Mouse (Mus musculus): ENCODE measurements around the gene Dnah11.

DNA sequence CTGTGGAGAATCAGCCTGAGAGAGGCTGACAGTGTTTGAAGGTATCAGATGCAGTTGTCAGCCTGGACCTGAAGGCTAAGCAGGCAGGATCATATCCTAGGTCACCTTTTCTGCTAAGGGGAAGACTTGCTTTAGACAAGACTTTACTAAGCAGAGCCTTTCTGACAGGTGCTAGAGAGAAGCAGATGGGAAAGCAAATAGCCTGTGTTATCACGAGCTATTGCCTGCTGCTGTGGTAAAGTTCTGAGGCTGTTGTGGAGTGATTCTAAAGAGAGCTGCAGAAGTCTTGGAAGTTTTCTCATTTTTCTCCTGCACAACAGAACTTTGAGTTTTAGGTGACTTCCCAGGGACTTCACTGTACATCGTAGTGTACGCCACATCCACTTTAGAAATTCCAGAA is 185.0 kb downstream of the Dnah11 start:
- TF ChIP-seq POLR2A (IDR thresholded peaks at IDR 0.05; ENCODE audit: borderline replicate concordance, control insufficient read depth, low read depth, low read length) (no peak), CTCF (IDR thresholded peaks at IDR 0.05; ENCODE audit: control insufficient read depth, insufficient read depth, low read length) (no peak)
